Mouse (Mus musculus): ENCODE measurements at regions not wholly inside any gene's neighbourhood (a gene's known extent, or its start where the extent isn't known, plus 50 kb on each side); places are given as distances from the start of the nearest gene placed in this dataset.

- no peak overlapping the region for H3K27ac ChIP-seq (replicated peaks)
- H3K4me1 ChIP-seq = peaks cover 12% of the 10 kb centered on the region
- no peak overlapping the region for H3K4me3 ChIP-seq
- H3K36me3 ChIP-seq = no peaks in the 10 kb centered on the region
- no peak for DNase-seq (ENCODE audit: low spot score)
- peaks cover 21% of the 10 kb centered on the region for H3K27me3 ChIP-seq (ENCODE audit: low read depth, poor library complexity, severe bottlenecking)
- H3K9me3 ChIP-seq (replicated peaks) = no peaks in the 10 kb centered on the region
- WGBS = 87% methylated on average over 7 of the region's 7 CpGs
These were observed 1383.5 kb downstream of the Gsdmc2 start for GRCm38 (mm10) chr15:62461398-62462051.

- H3K27me3 ChIP-seq (ENCODE audit: low read depth, poor library complexity, severe bottlenecking) = peaks cover 13% of the 10 kb centered on the region
- H3K36me3 ChIP-seq = no peaks in the 10 kb centered on the region
- DNase-seq (ENCODE audit: low spot score) = no peak
- H3K27ac ChIP-seq (replicated peaks) = no peak overlapping the region
- H3K9me3 ChIP-seq (replicated peaks) = no peaks in the 10 kb centered on the region
- H3K4me1 ChIP-seq = peaks cover 12% of the 10 kb centered on the region
- WGBS = 87% methylated on average over 2 of the region's 2 CpGs
- H3K4me3 ChIP-seq = no peak overlapping the region
These were observed 1384.3 kb downstream of the Gsdmc2 start for GRCm38 (mm10) chr15:62460724-62461123.

- peaks cover 8% of the 10 kb centered on the region; the same call in 1 of the 2 replicates for H3K27me3 ChIP-seq (ENCODE audit: low read depth, poor library complexity, severe bottlenecking)
- no peak overlapping the region for H3K27ac ChIP-seq (replicated peaks)
- H3K4me1 ChIP-seq = peaks cover 12% of the 10 kb centered on the region
- H3K4me3 ChIP-seq = no peak overlapping the region
- no peaks in the 10 kb centered on the region for H3K36me3 ChIP-seq
- no peaks in the 10 kb centered on the region for H3K9me3 ChIP-seq (replicated peaks)
- WGBS = 70% methylated on average over 6 of the region's 6 CpGs
- DNase-seq (ENCODE audit: low spot score) = no peak
These were observed 1384.9 kb downstream of the Gsdmc2 start for GRCm38 (mm10) chr15:62460026-62460607.

- WGBS = 45% methylated on average over 2 of the region's 2 CpGs
- Histone ChIP-seq H3K9me3 (replicated peaks) (no peaks in the 10 kb centered on the region), H3K4me3 (no peak overlapping the region), H3K27ac (replicated peaks) (no peak overlapping the region), H3K4me1 (peaks cover 11% of the 10 kb centered on the region), H3K27me3 (ENCODE audit: low read depth, poor library complexity, severe bottlenecking) (no peaks in the 10 kb centered on the region), H3K36me3 (no peaks in the 10 kb centered on the region)
- DNase-seq (ENCODE audit: low spot score) = no peak
These were observed 1387.0 kb downstream of the Gsdmc2 start for GRCm38 (mm10) chr15:62457990-62458389.

- no peak overlapping the region for H3K27ac ChIP-seq (replicated peaks)
These were observed 1387.8 kb downstream of the Gsdmc2 start for GRCm38 (mm10) chr15:62457051-62457664.

GRCm38 (mm10) chr15:62456020-62456419, 1389.0 kb downstream of the Gsdmc2 start:
- no peak overlapping the region for H3K4me3 ChIP-seq
- no peaks in the 10 kb centered on the region for H3K9me3 ChIP-seq (replicated peaks)
- H3K36me3 ChIP-seq = no peaks in the 10 kb centered on the region
- WGBS = 71% methylated on average over 1 of the region's 1 CpGs
- peaks cover 3% of the 10 kb centered on the region; the same call in 1 of the 2 replicates for H3K4me1 ChIP-seq
- H3K27me3 ChIP-seq (ENCODE audit: low read depth, poor library complexity, severe bottlenecking) = no peaks in the 10 kb centered on the region
- H3K27ac ChIP-seq (replicated peaks) = no peak overlapping the region
- DNase-seq (ENCODE audit: low spot score) = no peak

More at GRCm38 (mm10) chr15:62457051-62457664, 1387.8 kb downstream of the Gsdmc2 start:
- WGBS = 83% methylated on average over 4 of the region's 4 CpGs
- Histone ChIP-seq H3K36me3 (no peaks in the 10 kb centered on the region), H3K9me3 (replicated peaks) (no peaks in the 10 kb centered on the region), H3K4me3 (no peak overlapping the region), H3K4me1 (peaks cover 3% of the 10 kb centered on the region; the same call in 1 of the 2 replicates), H3K27me3 (ENCODE audit: low read depth, poor library complexity, severe bottlenecking) (no peaks in the 10 kb centered on the region)
- no peak for DNase-seq (ENCODE audit: low spot score)

- DNase-seq (ENCODE audit: low spot score) = no peak
- 81% methylated on average over 3 of the region's 3 CpGs for WGBS
- H3K36me3 ChIP-seq = no peaks in the 10 kb centered on the region
These were observed 1396.9 kb downstream of the Gsdmc2 start for GRCm38 (mm10) chr15:62448116-62448515.

GRCm38 (mm10) chr15:62439211-62439610, 1405.8 kb downstream of the Gsdmc2 start:
- Histone ChIP-seq H3K9me3 (replicated peaks) (no peaks in the 10 kb centered on the region), H3K36me3 (no peaks in the 10 kb centered on the region), H3K27me3 (ENCODE audit: low read depth, poor library complexity, severe bottlenecking) (no peaks in the 10 kb centered on the region), H3K4me3 (no peak overlapping the region), H3K27ac (replicated peaks) (no peak overlapping the region), H3K4me1 (no peaks in the 10 kb centered on the region)
- no peak for DNase-seq (ENCODE audit: low spot score)
- 91% methylated on average over 5 of the region's 5 CpGs for WGBS

More at GRCm38 (mm10) chr15:62448116-62448515, 1396.9 kb downstream of the Gsdmc2 start:
- Histone ChIP-seq H3K27me3 (ENCODE audit: low read depth, poor library complexity, severe bottlenecking) (no peaks in the 10 kb centered on the region), H3K27ac (replicated peaks) (no peak overlapping the region), H3K4me3 (no peak overlapping the region), H3K9me3 (replicated peaks) (no peaks in the 10 kb centered on the region), H3K4me1 (no peaks in the 10 kb centered on the region)

- H3K9me3 ChIP-seq (replicated peaks) = no peaks in the 10 kb centered on the region
- H3K27me3 ChIP-seq (ENCODE audit: low read depth, poor library complexity, severe bottlenecking) = no peaks in the 10 kb centered on the region
- H3K4me1 ChIP-seq = no peaks in the 10 kb centered on the region
- WGBS = 90% methylated on average over 5 of the region's 5 CpGs
- no peak overlapping the region for H3K4me3 ChIP-seq
- H3K27ac ChIP-seq (replicated peaks) = no peak overlapping the region
- no peaks in the 10 kb centered on the region for H3K36me3 ChIP-seq
- DNase-seq (ENCODE audit: low spot score) = no peak
These were observed 1408.3 kb downstream of the Gsdmc2 start for GRCm38 (mm10) chr15:62436631-62437030.

GRCm38 (mm10) chr15:62435141-62435680, 1409.8 kb downstream of the Gsdmc2 start:
- WGBS = 93% methylated on average over 4 of the region's 4 CpGs

GRCm38 (mm10) chr15:62432742-62433245, 1412.2 kb downstream of the Gsdmc2 start:
- no peak overlapping the region for H3K27ac ChIP-seq (replicated peaks)
- WGBS = 92% methylated on average over 1 of the region's 1 CpGs

More at GRCm38 (mm10) chr15:62435141-62435680, 1409.8 kb downstream of the Gsdmc2 start:
- Histone ChIP-seq H3K4me3 (no peak overlapping the region), H3K27me3 (ENCODE audit: low read depth, poor library complexity, severe bottlenecking) (no peaks in the 10 kb centered on the region), H3K9me3 (replicated peaks) (no peaks in the 10 kb centered on the region), H3K36me3 (no peaks in the 10 kb centered on the region), H3K4me1 (no peaks in the 10 kb centered on the region), H3K27ac (replicated peaks) (no peak overlapping the region)
- DNase-seq (ENCODE audit: low spot score) = no peak

GRCm38 (mm10) chr15:62431150-62431678, 1413.8 kb downstream of the Gsdmc2 start:
- H3K4me1 ChIP-seq = no peaks in the 10 kb centered on the region
- WGBS = 85% methylated on average over 1 of the region's 1 CpGs
- H3K27ac ChIP-seq (replicated peaks) = no peak overlapping the region
- no peak for DNase-seq (ENCODE audit: low spot score)
- H3K27me3 ChIP-seq (ENCODE audit: low read depth, poor library complexity, severe bottlenecking) = no peaks in the 10 kb centered on the region
- no peaks in the 10 kb centered on the region for H3K36me3 ChIP-seq
- H3K4me3 ChIP-seq = no peak overlapping the region
- H3K9me3 ChIP-seq (replicated peaks) = no peaks in the 10 kb centered on the region

More at GRCm38 (mm10) chr15:62432742-62433245, 1412.2 kb downstream of the Gsdmc2 start:
- DNase-seq (ENCODE audit: low spot score) = no peak
- Histone ChIP-seq H3K36me3 (no peaks in the 10 kb centered on the region), H3K9me3 (replicated peaks) (no peaks in the 10 kb centered on the region), H3K4me1 (no peaks in the 10 kb centered on the region), H3K27me3 (ENCODE audit: low read depth, poor library complexity, severe bottlenecking) (no peaks in the 10 kb centered on the region), H3K4me3 (no peak overlapping the region)

All from midbrain, embryonic 10.5 days (tissue).